Mouse (Mus musculus): ENCODE data around the gene Naa16. TPM values are rescaled to one million over a fixed set of nuclear protein-coding genes. Genes with fewer than 3 reads are reported as not detected.

The Naa16 gene
- polyA plus RNA-seq, 1 experiment: 2.1 TPM

GRCm38 (mm10) chr14:79335613-79336012 lies 55.0 kb downstream of the Naa16 start:
- WGBS: 82% methylated on average over 3 of the region's 3 CpGs
- DNase-seq: no peak
- H3K4me1 ChIP-seq (ENCODE audit: control insufficient read depth, insufficient read depth, low read length): peaks cover 4% of the 10 kb centered on the region; the same call in 1 of the 2 replicates
- H3K4me3 ChIP-seq (replicated peaks; ENCODE audit: extremely low read depth, low read depth, low read length): no peak overlapping the region
- TF ChIP-seq CTCF (IDR thresholded peaks at IDR 0.05; ENCODE audit: insufficient read depth, low read length) (no peak), POLR2A (IDR thresholded peaks at IDR 0.05; ENCODE audit: borderline replicate concordance, extremely low read depth, low read depth, low read length) (no peak)

GRCm38 (mm10) chr14:79331936-79332335 lies 58.6 kb downstream of the Naa16 start:
- no peak for DNase-seq
- WGBS: 39% methylated on average over 7 of the region's 7 CpGs
- Histone ChIP-seq H3K4me3 (replicated peaks; ENCODE audit: extremely low read depth, low read depth, low read length) (no peak overlapping the region), H3K4me1 (ENCODE audit: control insufficient read depth, insufficient read depth, low read length) (peaks cover 4% of the 10 kb centered on the region; the same call in 1 of the 2 replicates)
- TF ChIP-seq CTCF (IDR thresholded peaks at IDR 0.05; ENCODE audit: insufficient read depth, low read length) (no peak), POLR2A (IDR thresholded peaks at IDR 0.05; ENCODE audit: borderline replicate concordance, extremely low read depth, low read depth, low read length) (no peak)

GRCm38 (mm10) chr14:79330944-79331561 lies 59.5 kb downstream of the Naa16 start:
- H3K4me1 ChIP-seq (ENCODE audit: control insufficient read depth, insufficient read depth, low read length): peaks cover 4% of the 10 kb centered on the region; the same call in 1 of the 2 replicates
- 28% methylated on average over 16 of the region's 16 CpGs for WGBS
- no peak overlapping the region for H3K4me3 ChIP-seq (replicated peaks; ENCODE audit: extremely low read depth, low read depth, low read length)
- no peak for TF ChIP-seq CTCF (IDR thresholded peaks at IDR 0.05; ENCODE audit: insufficient read depth, low read length)
- TF ChIP-seq POLR2A (IDR thresholded peaks at IDR 0.05; ENCODE audit: borderline replicate concordance, extremely low read depth, low read depth, low read length): no peak
- no peak for DNase-seq

- peak; percentile 25 for DNase-seq
- WGBS: 21% methylated on average over 5 of the region's 5 CpGs
- Histone ChIP-seq H3K4me3 (replicated peaks; ENCODE audit: extremely low read depth, low read depth, low read length) (no peak overlapping the region), H3K4me1 (ENCODE audit: control insufficient read depth, insufficient read depth, low read length) (peaks cover 5% of the 10 kb centered on the region)
- TF ChIP-seq CTCF (IDR thresholded peaks at IDR 0.05; ENCODE audit: insufficient read depth, low read length): no peak; the same call in 1 of the 2 replicates
- TF ChIP-seq POLR2A (IDR thresholded peaks at IDR 0.05; ENCODE audit: borderline replicate concordance, extremely low read depth, low read depth, low read length): no peak
These were observed 63.5 kb downstream of the Naa16 start for GRCm38 (mm10) chr14:79327033-79327432.

GRCm38 (mm10) chr14:79324112-79324840 lies 66.3 kb downstream of the Naa16 start:
- peaks cover 2% of the 10 kb centered on the region; the same call in 1 of the 2 replicates for H3K4me1 ChIP-seq (ENCODE audit: control insufficient read depth, insufficient read depth, low read length)
- TF ChIP-seq POLR2A (IDR thresholded peaks at IDR 0.05; ENCODE audit: borderline replicate concordance, extremely low read depth, low read depth, low read length): no peak
- no peak for TF ChIP-seq CTCF (IDR thresholded peaks at IDR 0.05; ENCODE audit: insufficient read depth, low read length)
- 72% methylated on average over 10 of the region's 10 CpGs for WGBS
- DNase-seq: no peak
- H3K4me3 ChIP-seq (replicated peaks; ENCODE audit: extremely low read depth, low read depth, low read length): no peak overlapping the region

- no peak overlapping the region for H3K4me3 ChIP-seq (replicated peaks; ENCODE audit: extremely low read depth, low read depth, low read length)
- H3K4me1 ChIP-seq (ENCODE audit: control insufficient read depth, insufficient read depth, low read length): peaks cover 2% of the 10 kb centered on the region; the same call in 1 of the 2 replicates
- TF ChIP-seq POLR2A (IDR thresholded peaks at IDR 0.05; ENCODE audit: borderline replicate concordance, extremely low read depth, low read depth, low read length) (no peak), CTCF (IDR thresholded peaks at IDR 0.05; ENCODE audit: insufficient read depth, low read length) (no peak)
- no peak for DNase-seq
- WGBS: 88% methylated on average over 5 of the region's 5 CpGs
These were observed 68.7 kb downstream of the Naa16 start for GRCm38 (mm10) chr14:79321881-79322280.

- Histone ChIP-seq H3K4me3 (replicated peaks; ENCODE audit: extremely low read depth, low read depth, low read length) (no peak overlapping the region), H3K4me1 (ENCODE audit: control insufficient read depth, insufficient read depth, low read length) (peaks cover 2% of the 10 kb centered on the region; the same call in 1 of the 2 replicates)
- peak; percentile 55 for TF ChIP-seq CTCF (IDR thresholded peaks at IDR 0.05; ENCODE audit: insufficient read depth, low read length)
- no peak for TF ChIP-seq POLR2A (IDR thresholded peaks at IDR 0.05; ENCODE audit: borderline replicate concordance, extremely low read depth, low read depth, low read length)
- 40% methylated on average over 8 of the region's 8 CpGs for WGBS
- DNase-seq: no peak
These were observed 69.4 kb downstream of the Naa16 start for GRCm38 (mm10) chr14:79321152-79321551.

GRCm38 (mm10) chr14:79317602-79318001 lies 73.0 kb downstream of the Naa16 start:
- WGBS: 88% methylated on average over 2 of the region's 2 CpGs
- H3K4me3 ChIP-seq (replicated peaks; ENCODE audit: extremely low read depth, low read depth, low read length): no peak overlapping the region
- no peak for TF ChIP-seq CTCF (IDR thresholded peaks at IDR 0.05; ENCODE audit: insufficient read depth, low read length)
- no peak for TF ChIP-seq POLR2A (IDR thresholded peaks at IDR 0.05; ENCODE audit: borderline replicate concordance, extremely low read depth, low read depth, low read length)
- no peaks in the 10 kb centered on the region; the same call in 1 of the 2 replicates for H3K4me1 ChIP-seq (ENCODE audit: control insufficient read depth, insufficient read depth, low read length)
- no peak for DNase-seq

- Histone ChIP-seq H3K4me1 (ENCODE audit: control insufficient read depth, insufficient read depth, low read length) (no peaks in the 10 kb centered on the region; the same call in 1 of the 2 replicates), H3K4me3 (replicated peaks; ENCODE audit: extremely low read depth, low read depth, low read length) (no peak overlapping the region)
- WGBS: 41% methylated on average over 7 of the region's 7 CpGs
- no peak for DNase-seq
- TF ChIP-seq CTCF (IDR thresholded peaks at IDR 0.05; ENCODE audit: insufficient read depth, low read length) (no peak), POLR2A (IDR thresholded peaks at IDR 0.05; ENCODE audit: borderline replicate concordance, extremely low read depth, low read depth, low read length) (no peak)
These were observed 74.7 kb downstream of the Naa16 start for GRCm38 (mm10) chr14:79315877-79316276.

Data from lung, adult 2 months (tissue).